Mouse (Mus musculus) adipocyte (in vitro differentiated cells): ENCODE results near the gene Olfr288.

Source experiments
- DNase-seq: peaks from one replicate; pipeline ENCODE4 v3.0.0-alpha.2; 2016; ENCODE audit warnings: low spot score

Olfr288 gene

DNA sequence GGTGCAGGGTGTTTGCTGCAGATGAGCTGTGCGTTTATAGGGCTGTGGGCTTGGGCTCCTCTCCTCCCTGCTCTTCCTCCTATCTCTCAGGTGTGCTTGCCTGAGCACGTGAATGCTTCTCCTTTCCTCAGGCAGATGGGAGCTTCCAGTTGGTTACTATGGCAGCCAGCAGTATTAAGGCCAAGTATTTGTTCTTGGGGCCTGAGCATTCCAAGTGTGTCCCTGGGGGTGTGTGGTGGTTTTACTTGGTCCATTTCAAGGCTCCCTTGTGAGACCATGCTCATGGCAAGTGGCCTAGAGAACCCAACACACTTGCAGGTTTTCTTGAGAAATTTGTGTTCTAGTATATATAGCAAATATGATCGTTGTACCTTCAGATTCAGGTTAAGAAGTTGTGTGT is at the start of gene Olfr288:
TSS of gene Olfr288 (minus strand) at position 101 of the 400 bp plus-strand sequence.
- no peak for DNase-seq

DNA sequence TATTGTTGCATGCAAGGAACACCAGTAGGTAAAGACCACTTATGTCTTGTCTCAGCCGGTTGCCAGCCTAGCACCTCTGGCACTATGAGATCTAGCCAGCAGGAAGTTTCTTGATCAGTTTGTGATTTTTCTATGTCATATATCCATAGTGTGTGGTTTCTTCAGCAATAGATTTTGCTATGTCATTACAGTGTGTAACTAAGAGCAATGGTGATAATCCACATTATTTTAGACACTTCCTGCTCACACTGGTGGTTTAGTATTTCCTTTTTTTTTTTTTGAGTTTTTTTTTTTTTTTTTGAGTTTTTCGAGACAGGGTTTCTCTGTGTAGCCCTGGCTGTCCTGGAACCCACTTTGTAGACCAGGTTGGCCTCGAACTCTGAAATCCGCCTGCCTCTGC is 40.1 kb upstream of the Olfr288 start:
- no peak for DNase-seq

GRCm38 (mm10) chr15:98234350-98234749 is 39.0 kb upstream of the Olfr288 start, which contains the start of gene Olfr286:
Gene Olfr286 (minus strand): TSS chr15:98234450.
- DNase-seq, result no peak

DNA sequence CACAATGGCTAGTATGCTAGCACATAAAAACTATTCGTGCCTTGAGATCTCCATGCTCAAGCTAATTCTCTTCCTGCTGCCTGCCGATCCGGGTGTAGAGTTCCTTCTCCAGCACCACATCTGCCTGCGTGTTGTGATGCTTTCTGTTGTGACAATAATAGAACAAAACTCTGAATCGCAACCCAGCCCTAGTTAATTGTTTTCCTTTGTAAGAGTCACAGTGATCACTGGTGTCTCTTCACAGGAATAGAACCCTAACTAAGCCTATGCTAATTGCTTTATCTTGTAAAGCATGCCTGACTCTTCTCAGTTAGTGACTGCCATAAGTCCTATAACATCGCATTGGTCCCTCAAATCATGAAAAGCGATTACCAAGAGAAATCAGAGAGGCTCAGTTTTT is 30.8 kb upstream of the Olfr288 start:
- DNase-seq, result no peak

- DNase-seq, result no peak
These were observed 30.3 kb upstream of the Olfr288 start for GRCm38 (mm10) chr15:98225610-98226009.

DNA sequence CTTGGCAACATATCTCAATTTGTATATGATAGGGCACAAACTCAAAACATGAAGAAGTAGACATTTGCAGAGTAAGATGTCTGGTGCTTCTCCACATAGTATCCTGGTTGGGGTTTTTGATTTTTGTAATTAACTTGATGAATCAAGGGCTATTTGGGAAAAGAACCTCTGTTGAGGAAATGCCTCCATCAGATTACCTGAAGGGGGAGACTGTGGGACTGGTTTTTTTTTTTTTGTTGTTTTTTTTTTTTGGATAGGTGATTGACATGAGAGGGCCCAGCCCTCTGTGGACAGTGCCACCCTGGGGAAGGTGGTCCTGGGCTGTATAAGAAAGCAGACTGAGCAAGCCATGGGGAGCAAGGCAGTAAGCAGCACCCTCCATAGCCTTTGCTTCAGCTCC is 27.0 kb upstream of the Olfr288 start:
- no peak for DNase-seq

DNA sequence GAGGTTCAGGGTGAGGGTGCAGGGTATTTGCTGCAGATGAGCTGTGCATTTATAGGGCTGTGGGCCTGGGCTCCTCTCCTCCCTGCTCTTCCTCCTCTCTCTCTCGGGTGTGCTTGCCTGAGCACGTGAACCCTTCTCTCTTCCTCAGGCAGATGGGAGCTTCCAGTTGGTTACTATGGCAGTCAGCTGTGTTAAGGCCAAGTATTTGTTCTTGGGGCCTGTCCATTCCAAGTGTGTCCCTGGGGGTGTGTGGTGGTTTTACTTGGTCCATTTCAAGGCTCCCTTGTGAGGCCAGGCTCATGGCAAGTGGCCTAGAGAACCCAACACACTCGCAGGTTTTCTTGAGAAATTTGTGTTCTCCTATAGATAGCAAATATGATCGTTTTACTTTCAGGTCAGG is 25.5 kb upstream of the Olfr288 start, which contains the start of the genes Gm44579 and Olfr287:
TSS of gene Gm44579 (minus strand) at position 101 of the 400 bp plus-strand sequence.
TSS of gene Olfr287 (minus strand) at position 180 of the 400 bp plus-strand sequence.
- no peak for DNase-seq

GRCm38 (mm10) chr15:98214130-98214529 is 18.8 kb upstream of the Olfr288 start:
- DNase-seq, result no peak

DNA sequence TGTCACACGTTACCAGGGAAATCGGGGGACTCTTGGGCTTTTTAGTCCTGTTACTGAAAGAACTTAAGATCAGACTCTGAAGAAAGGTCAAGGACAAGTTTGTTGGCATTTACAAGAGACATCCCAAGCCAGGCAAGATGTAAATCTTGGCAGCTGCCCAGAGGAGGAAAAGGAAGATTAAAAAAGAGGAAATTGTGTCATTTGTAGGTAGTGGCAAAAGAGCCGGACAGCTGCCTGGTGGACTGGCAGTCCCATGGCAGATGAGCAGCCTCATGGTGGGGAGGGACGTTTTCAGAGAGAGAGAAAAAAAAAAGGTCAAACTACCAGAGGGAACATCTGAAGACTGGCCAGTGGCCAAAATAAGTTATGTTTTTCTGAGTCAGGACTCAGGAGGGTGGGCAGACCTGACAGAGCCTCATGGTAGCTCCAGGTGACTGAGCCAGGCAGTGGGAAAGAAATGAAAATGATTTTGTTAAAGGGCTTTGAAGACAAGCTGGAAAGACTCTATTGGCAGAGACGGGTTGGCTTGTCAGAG is 18.1 kb upstream of the Olfr288 start:
- no peak for DNase-seq

- DNase-seq, result no peak
These were observed 14.3 kb upstream of the Olfr288 start for GRCm38 (mm10) chr15:98209676-98210075.

DNA sequence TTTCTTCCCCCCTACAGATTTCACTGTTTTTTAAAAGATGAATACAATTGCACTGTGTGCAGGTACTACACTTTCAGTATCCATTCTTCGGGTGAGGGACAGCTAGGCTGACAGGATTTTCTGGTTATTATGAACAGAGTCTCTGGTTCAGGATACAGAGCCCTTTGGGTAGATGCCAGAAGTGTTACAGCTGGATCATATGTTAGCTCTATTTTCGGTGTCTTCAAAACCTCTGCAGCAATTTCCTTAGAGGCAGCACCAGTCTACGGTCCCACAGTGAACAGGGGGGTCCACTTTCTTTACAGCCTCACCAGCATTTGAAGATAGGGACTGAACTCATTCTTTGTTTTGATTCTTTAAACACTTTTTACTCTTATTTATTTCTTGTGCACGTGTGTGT is 10.9 kb downstream of the Olfr288 start:
- DNase-seq, result no peak

GRCm38 (mm10) chr15:98181856-98182570 is 13.3 kb downstream of the Olfr288 start:
- DNase-seq, result no peak

- peak; percentile 60 for DNase-seq
These were observed 14.1 kb downstream of the Olfr288 start for GRCm38 (mm10) chr15:98181132-98181711.

- DNase-seq, result no peak
These were observed 14.7 kb downstream of the Olfr288 start for GRCm38 (mm10) chr15:98180567-98181131.

DNA sequence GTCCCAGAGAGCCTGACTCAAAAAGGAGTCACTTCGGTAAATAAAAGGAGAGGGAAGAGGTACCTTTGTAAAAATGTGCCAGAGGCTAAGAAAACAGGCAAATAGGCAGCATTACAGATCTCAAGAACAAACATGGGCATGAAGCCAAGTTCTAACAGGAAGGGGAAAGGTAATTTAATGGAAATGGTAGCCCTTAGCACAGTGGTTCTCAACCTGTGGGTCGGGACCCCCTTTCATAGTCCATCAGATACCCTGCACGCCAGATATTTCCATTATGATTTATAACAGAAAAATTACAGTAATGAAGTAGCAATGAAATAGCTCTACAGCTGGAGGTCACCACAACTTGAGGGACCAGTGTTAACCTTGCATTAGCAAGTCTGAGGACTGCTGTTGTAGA is 18.0 kb downstream of the Olfr288 start:
- no peak for DNase-seq

GRCm38 (mm10) chr15:98173821-98174220 is 21.5 kb downstream of the Olfr288 start:
- peak; percentile 33 for DNase-seq

- no peak for DNase-seq
These were observed 23.2 kb downstream of the Olfr288 start for GRCm38 (mm10) chr15:98172113-98172512.

DNA sequence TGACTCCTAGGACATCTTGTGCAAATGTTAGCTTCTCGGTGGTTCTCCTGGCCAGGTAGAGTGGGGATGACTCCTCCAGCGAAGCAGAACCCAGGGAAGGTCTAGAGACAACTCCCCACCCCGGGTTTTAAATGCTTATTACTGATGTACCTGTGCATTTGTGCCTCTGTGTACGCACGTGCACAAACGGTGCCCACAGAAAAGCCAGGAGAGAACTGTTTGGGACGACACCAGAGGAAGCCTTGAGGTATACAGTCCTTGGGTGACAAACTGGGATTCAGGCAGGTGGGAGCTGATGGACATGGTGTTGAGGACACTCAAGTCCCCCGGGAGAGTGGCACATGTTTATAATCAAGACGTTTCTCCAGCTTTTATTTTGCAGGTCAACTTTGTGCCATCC is 24.4 kb downstream of the Olfr288 start:
- DNase-seq, result no peak

DNA sequence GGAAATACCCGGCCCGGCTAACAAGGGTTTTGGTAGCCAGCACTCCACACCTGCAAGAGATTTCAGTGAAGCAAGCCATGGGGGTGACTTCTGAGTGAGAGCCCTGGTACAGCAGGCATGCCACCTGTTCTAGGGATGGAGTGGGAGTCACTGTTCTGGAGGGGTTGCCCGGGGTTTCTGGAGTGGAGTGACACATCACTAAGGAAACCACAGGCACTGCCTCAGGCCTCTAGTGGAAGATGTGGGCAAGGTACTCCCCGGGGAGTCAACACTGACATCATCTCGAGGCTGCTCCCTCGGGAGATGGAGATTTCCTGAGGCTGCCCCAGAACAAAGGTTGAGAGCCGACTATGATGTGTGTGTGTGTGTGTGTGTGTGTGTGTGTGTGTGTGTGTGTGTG is 25.0 kb downstream of the Olfr288 start:
- DNase-seq, result no peak

GRCm38 (mm10) chr15:98168622-98169004 is 26.7 kb downstream of the Olfr288 start:
- DNase-seq, result no peak

- no peak for DNase-seq
These were observed 27.4 kb downstream of the Olfr288 start for GRCm38 (mm10) chr15:98167645-98168621.
